Mouse (Mus musculus) layer of hippocampus, adult 9-10 months (tissue): ENCODE results near the gene Ccdc155.
"Not testable (repeated sequence)": the region's sequence is repeated elsewhere in the genome, so short reads cannot be mapped to it uniquely, and the experiment has no call there.

Source experiments
- DNase-seq: peaks from one replicate; pipeline ENCODE4 v3.0.0; 2022; ENCODE audit warnings: low spot score

Ccdc155 gene

GRCm38 (mm10) chr7:45191161-45191560 lies 13.5 kb downstream of the Ccdc155 start:
- DNase-seq, result no peak

- DNase-seq, result no peak
Observed at GRCm38 (mm10) chr7:45190186-45190585, 14.5 kb downstream of the Ccdc155 start.

- DNase-seq, result no peak
Observed at GRCm38 (mm10) chr7:45189600-45189999, 15.1 kb downstream of the Ccdc155 start.

GRCm38 (mm10) chr7:45185921-45186320 lies 18.8 kb downstream of the Ccdc155 start:
- DNase-seq, result no peak

- DNase-seq, result no peak
Observed at GRCm38 (mm10) chr7:45183672-45184071, 21.0 kb downstream of the Ccdc155 start.

- DNase-seq, result no peak
Observed at GRCm38 (mm10) chr7:45182606-45183005, 22.1 kb downstream of the Ccdc155 start.

GRCm38 (mm10) chr7:45182199-45182601 lies 22.5 kb downstream of the Ccdc155 start:
- no peak for DNase-seq

GRCm38 (mm10) chr7:45181540-45181939 lies 23.2 kb downstream of the Ccdc155 start:
- DNase-seq, result no peak

GRCm38 (mm10) chr7:45180896-45181477 lies 23.7 kb downstream of the Ccdc155 start, which contains the start of gene Pth2:
Pth2 (plus strand) TSS chr7:45180995.
- DNase-seq, result no peak

- DNase-seq, result no peak
Observed at GRCm38 (mm10) chr7:45179469-45179868, 25.2 kb downstream of the Ccdc155 start, which contains the start of gene Gfy. Gfy (minus strand) TSS chr7:45179569.

GRCm38 (mm10) chr7:45178550-45178949 lies 26.1 kb downstream of the Ccdc155 start:
- no peak for DNase-seq

- DNase-seq, result no peak
Observed at GRCm38 (mm10) chr7:45176356-45176755, 28.3 kb downstream of the Ccdc155 start.

GRCm38 (mm10) chr7:45175929-45176328 lies 28.8 kb downstream of the Ccdc155 start:
- no peak for DNase-seq

GRCm38 (mm10) chr7:45175398-45175797 lies 29.3 kb downstream of the Ccdc155 start:
- DNase-seq, result no peak

- no peak for DNase-seq
Observed at GRCm38 (mm10) chr7:45174567-45175280, 30.0 kb downstream of the Ccdc155 start.

- not testable (repeated sequence) for DNase-seq
Observed at GRCm38 (mm10) chr7:45173772-45174171, 30.9 kb downstream of the Ccdc155 start.

- no peak for DNase-seq
Observed at GRCm38 (mm10) chr7:45172974-45173373, 31.7 kb downstream of the Ccdc155 start.

- no peak for DNase-seq
Observed at GRCm38 (mm10) chr7:45169495-45169894, 35.2 kb downstream of the Ccdc155 start.

GRCm38 (mm10) chr7:45168656-45169055 lies 36.0 kb downstream of the Ccdc155 start:
- no peak for DNase-seq

GRCm38 (mm10) chr7:45167761-45168445 lies 36.8 kb downstream of the Ccdc155 start:
- no peak for DNase-seq

- no peak for DNase-seq
Observed at GRCm38 (mm10) chr7:45166950-45167401, 37.7 kb downstream of the Ccdc155 start.

- DNase-seq, result no peak
Observed at GRCm38 (mm10) chr7:45165701-45166100, 39.0 kb downstream of the Ccdc155 start.

GRCm38 (mm10) chr7:45164833-45165232 lies 39.9 kb downstream of the Ccdc155 start:
- DNase-seq, result no peak
